Mouse (Mus musculus) T-cell, adult 2 months (primary cell): ENCODE results near the gene Shc1.
"Not testable (repeated sequence)": the region's sequence is repeated elsewhere in the genome, so short reads cannot be mapped to it uniquely, and the experiment has no call there.

Source experiments
- DNase-seq: peaks from one replicate; pipeline ENCODE4 v3.0.0; 2022; ENCODE audit warnings: low spot score

The Shc1 gene

DNA sequence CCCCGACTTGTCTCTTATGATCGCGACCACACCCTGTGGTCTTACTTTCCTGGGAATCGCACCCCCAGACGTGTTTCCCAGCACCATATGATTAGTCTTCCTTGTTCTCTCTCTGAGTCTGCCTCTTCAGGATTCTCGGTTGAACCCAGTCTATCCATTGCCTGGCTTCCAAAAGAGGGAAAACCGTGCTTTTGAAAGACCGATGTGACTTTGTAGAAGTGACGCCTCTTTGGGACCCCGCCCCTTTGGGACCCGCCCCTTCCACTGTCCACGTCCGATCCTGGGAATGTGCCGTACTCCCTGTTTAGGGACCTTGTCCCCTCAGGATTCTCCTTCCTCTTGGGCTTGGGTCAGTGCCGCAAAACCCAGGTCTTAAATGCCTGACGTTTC lies 613 bp downstream of the Shc1 start:
- DNase-seq: no peak

GRCm38 (mm10) chr3:89419571-89419970 lies 1.3 kb downstream of the Shc1 start:
- DNase-seq: no peak

GRCm38 (mm10) chr3:89419981-89420380 lies 1.7 kb downstream of the Shc1 start:
- no peak for DNase-seq

- DNase-seq: no peak
These were observed 2.2 kb downstream of the Shc1 start for GRCm38 (mm10) chr3:89420421-89420820.

- DNase-seq: no peak
These were observed 2.9 kb downstream of the Shc1 start for GRCm38 (mm10) chr3:89421002-89421774.

DNA sequence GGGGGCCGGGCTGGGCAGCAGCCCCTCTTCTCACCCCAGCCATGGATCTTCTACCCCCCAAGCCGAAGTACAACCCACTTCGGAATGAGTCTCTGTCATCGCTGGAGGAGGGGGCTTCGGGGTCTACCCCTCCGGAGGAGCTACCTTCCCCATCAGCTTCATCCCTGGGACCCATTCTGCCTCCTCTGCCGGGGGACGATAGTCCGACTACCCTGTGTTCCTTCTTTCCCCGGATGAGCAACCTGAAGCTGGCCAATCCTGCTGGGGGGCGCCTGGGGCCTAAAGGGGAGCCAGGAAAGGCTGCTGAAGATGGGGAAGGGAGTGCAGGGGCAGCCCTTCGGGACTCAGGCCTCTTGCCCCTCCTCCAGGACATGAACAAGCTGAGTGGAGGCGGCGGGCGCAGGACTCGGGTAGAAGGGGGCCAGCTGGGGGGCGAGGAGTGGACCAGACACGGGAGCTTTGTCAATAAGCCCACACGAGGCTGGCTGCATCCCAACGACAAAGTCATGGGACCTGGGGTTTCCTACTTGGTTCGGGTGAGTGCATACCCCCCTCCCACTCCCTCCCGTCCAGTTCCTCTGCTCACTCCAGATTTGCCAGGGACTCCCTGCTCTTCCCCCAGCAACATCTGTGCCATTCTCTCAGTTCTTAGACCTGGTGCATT lies 3.7 kb downstream of the Shc1 start:
- DNase-seq: no peak

DNA sequence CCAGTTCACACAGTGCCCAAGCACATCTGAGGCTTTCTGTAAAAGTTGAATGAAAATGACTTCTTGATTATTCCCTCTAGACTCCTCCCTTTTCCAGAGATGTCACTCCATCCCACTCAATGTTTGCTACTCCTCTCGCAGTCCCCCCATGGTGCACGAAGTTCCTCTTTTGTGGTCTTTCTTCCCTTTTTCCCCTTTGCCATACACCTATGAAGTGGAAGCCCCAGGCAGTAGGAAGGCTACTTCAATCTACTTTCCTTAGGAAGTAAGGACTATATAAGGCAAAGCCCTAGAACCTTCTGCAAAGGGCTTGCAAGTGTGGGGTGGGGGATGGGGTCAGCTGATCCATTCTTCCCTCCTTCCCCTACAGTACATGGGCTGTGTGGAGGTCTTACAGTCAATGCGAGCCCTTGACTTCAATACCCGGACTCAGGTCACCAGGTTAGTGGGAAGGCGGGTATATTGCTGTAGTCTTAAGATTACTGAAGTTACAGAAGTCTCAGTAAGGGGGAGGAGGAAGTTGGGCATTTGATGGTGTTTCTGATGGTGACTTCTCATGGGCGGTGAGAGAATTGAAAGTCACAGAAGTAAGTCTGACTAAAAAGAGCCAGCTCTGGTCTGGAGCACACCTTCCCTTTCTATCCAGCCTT lies 4.4 kb downstream of the Shc1 start:
- DNase-seq: no peak

DNA sequence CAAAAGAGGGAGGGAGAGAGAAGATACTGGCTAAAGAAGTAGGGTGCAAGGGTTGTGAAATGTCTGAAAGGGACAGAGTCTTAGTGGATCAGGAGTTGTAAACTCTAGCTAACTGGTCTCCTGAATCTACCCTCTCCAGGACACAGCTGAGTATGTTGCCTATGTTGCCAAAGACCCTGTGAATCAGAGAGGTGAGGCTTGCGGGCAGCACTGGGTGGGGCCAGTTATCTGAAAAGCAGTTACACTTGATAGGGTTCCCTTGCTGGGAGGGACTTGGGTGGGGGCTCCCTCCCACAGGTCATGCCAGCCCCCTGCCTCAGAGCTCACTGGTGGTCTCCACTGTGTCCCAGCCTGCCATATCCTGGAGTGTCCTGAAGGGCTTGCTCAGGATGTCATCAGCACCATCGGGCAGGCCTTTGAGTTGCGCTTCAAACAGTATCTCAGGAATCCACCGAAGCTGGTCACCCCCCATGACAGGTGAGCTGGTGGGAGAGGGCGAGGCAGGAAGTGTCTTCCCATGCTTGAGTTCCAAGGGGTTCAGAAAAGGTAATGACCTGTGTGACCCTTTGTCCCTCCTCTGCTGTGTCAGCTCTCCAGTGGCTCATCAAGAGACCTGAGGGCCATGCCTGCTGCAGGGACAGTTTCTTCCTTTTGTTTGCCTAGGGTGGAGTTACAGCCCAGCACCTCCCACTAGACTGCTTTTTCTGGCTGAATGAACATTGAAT lies 6.3 kb downstream of the Shc1 start:
- DNase-seq: no peak

GRCm38 (mm10) chr3:89425141-89425525 lies 6.9 kb downstream of the Shc1 start:
- no peak for DNase-seq

GRCm38 (mm10) chr3:89425876-89426275 lies 7.6 kb downstream of the Shc1 start:
- no peak for DNase-seq

- DNase-seq: not testable (repeated sequence)
These were observed 10.8 kb downstream of the Shc1 start for GRCm38 (mm10) chr3:89429021-89429420.

DNA sequence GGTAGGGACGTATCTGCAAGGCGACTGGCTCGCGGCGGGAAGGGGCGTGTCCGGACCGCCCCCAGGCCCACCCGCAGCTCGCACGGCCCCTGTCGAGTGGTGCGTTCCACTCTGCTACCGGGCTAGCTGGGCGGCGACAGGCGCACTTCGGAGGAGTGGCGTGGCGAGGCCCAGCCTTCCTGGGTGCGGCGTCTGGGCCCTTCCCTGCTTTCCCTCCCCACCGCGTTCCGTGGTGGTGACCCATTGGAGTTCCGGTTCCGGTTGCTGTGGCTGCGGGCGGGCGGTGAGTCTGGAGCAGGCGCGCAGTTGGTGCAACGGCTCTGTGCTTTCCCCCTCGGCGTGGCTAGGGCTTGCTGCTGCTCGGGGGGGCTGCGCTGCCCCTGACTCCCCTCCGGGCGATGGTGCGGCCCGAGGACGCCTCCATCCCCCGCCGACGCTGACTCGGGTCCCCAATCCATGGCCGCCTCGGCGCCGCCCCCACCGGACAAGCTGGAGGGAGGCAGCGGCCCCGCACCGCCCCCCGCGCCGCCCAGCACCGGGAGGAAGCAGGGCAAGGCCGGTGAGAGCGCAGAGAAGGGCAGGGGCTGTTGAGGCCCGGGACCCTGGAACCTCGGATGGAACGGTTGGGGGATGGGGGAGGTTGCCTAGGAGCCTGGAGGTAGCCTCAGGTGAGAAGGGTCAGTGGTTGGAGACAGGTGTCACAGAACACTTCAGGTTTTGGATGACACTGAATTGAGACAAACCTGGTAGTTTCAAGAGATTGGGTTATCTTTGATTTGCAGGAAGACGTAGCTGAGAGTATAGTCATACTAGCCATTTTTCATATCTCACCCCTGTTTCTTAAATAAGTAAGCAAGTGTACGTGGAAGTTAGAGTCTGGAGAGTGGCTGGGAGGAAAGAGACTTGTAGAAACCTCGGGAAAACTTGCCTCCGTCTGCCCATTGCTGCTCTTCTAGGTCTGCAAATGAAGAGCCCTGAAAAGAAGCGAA lies 12.2 kb downstream of the Shc1 start, which contains the start of gene Pygo2:
TSS of gene Pygo2 (plus strand) at position 44 of the 989 bp plus-strand sequence.
- DNase-seq: peak; percentile 94

- no peak for DNase-seq
These were observed 14.4 kb downstream of the Shc1 start for GRCm38 (mm10) chr3:89432606-89433005.

GRCm38 (mm10) chr3:89434532-89434931 lies 16.3 kb downstream of the Shc1 start:
- no peak for DNase-seq

DNA sequence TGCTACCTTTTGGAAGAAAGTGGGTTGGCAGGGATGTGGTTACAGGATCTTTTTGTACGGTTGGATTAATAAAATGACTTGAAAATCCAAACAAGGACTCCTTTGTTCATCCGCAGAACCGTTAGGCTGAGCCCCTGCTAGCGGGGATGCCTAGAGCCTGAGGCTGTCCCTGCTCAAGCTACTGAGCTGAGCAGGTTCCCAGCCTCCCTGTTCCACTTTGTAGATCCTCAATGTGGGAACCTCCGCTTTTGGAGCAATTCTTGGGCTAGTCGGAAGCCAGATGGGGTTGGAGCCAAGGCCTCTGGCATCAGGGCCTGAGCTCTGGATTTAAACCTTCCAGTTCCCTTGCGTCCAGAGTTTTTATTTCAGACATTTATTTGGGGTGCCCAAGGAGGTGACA lies 16.8 kb downstream of the Shc1 start:
- DNase-seq: no peak

GRCm38 (mm10) chr3:89436176-89437113 lies 18.2 kb downstream of the Shc1 start, which contains the start of gene Pbxip1:
Gene Pbxip1 (plus strand): TSS chr3:89436706.
- peak; percentile 57 for DNase-seq

- DNase-seq: peak; percentile 76
These were observed 19.0 kb downstream of the Shc1 start for GRCm38 (mm10) chr3:89437269-89437668.

- DNase-seq: no peak
These were observed 22.4 kb downstream of the Shc1 start for GRCm38 (mm10) chr3:89440691-89441090.

DNA sequence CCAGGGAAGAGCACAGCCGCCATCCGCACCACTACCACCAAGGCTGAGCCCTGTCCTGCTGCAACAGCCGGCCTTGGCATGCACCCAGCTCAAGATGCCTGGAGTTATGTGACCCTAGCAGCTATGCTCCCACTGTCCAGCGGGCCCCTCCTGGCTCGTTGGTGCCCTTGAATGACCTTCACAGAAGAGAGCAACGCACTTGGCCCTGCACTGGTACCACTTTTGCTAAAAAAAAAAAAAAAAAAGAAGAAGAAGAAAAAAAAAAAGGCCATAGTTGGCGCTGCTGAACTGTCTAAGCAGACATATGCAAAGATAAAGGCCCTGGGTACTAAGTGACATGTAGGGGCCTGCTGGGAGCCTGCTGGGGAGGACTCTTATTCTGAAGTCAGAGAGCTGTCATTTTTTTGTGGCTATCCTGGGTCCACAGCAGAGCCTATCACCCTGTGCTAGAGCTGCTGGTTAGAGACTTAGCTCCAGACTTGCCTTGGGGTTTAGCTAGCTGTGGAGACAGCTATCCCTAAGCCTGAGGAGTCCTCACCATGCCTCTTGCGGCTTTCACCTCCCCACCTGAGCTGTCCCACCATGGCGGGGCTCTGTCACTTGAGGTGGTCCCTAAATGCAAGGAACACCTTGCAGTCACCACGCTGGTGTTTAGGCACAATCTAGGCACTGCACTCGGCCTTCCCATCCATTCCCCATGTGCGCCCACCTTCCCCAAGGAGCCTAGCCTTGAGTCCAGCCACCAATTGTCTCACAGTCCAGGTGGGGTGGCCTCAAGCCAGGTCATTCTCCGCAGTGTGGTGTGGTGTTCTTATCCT lies 30.7 kb downstream of the Shc1 start:
- peak; percentile 33 for DNase-seq
